Mouse (Mus musculus): ENCODE results near the gene Tmem170. TPM values are rescaled to one million over a fixed set of nuclear protein-coding genes. Genes with fewer than 3 reads are reported as not detected.

Gene Tmem170
- polyA plus RNA-seq, 1 experiment from 2014 or later: 7.4 TPM

GRCm38 (mm10) chr8:111825219-111825618 is 51.3 kb downstream of the Tmem170 start:
- Histone ChIP-seq H3K4me3 (no peak overlapping the region), H3K27me3 (ENCODE audit: insufficient read depth, poor library complexity, severe bottlenecking) (no peaks in the 10 kb centered on the region), H3K27ac (no peak overlapping the region), H3K4me1 (no peaks in the 10 kb centered on the region), H3K9me3 (no peaks in the 10 kb centered on the region), H3K36me3 (peaks cover 73% of the 10 kb centered on the region)
- WGBS: 66% methylated on average over 6 of the region's 6 CpGs
- DNase-seq (ENCODE audit: low spot score): no peak

GRCm38 (mm10) chr8:111824334-111824733 is 52.2 kb downstream of the Tmem170 start:
- Histone ChIP-seq H3K27ac (no peak overlapping the region), H3K4me3 (no peak overlapping the region), H3K4me1 (0 out of 2 replicates have a peak, but pooled peaks cover 3% of the 10 kb centered on the region), H3K36me3 (peaks cover 73% of the 10 kb centered on the region), H3K27me3 (ENCODE audit: insufficient read depth, poor library complexity, severe bottlenecking) (no peaks in the 10 kb centered on the region), H3K9me3 (no peaks in the 10 kb centered on the region)
- WGBS: 92% methylated on average over 5 of the region's 5 CpGs
- no peak for DNase-seq (ENCODE audit: low spot score)

- 76% methylated on average over 10 of the region's 10 CpGs for WGBS
- no peak for DNase-seq (ENCODE audit: low spot score)
- Histone ChIP-seq H3K4me3 (no peak overlapping the region), H3K4me1 (peaks cover 11% of the 10 kb centered on the region; the same call in 1 of the 2 replicates), H3K27me3 (ENCODE audit: insufficient read depth, poor library complexity, severe bottlenecking) (no peaks in the 10 kb centered on the region), H3K27ac (no peak overlapping the region), H3K36me3 (peaks cover 55% of the 10 kb centered on the region), H3K9me3 (no peaks in the 10 kb centered on the region)
These were observed 55.4 kb downstream of the Tmem170 start for GRCm38 (mm10) chr8:111821199-111821598.

- no peak overlapping the region for H3K4me3 ChIP-seq
- H3K27me3 ChIP-seq (ENCODE audit: insufficient read depth, poor library complexity, severe bottlenecking): no peaks in the 10 kb centered on the region
- peaks cover 55% of the 10 kb centered on the region for H3K36me3 ChIP-seq
- H3K4me1 ChIP-seq: peaks cover 11% of the 10 kb centered on the region; the same call in 1 of the 2 replicates
- WGBS: 73% methylated on average over 4 of the region's 4 CpGs
- H3K9me3 ChIP-seq: no peaks in the 10 kb centered on the region
- no peak overlapping the region for H3K27ac ChIP-seq
- DNase-seq (ENCODE audit: low spot score): no peak
These were observed 55.9 kb downstream of the Tmem170 start for GRCm38 (mm10) chr8:111820691-111821090.

- Histone ChIP-seq H3K27ac (no peak overlapping the region), H3K4me1 (peaks cover 11% of the 10 kb centered on the region; the same call in 1 of the 2 replicates), H3K9me3 (no peaks in the 10 kb centered on the region), H3K36me3 (peaks cover 57% of the 10 kb centered on the region), H3K27me3 (ENCODE audit: insufficient read depth, poor library complexity, severe bottlenecking) (no peaks in the 10 kb centered on the region), H3K4me3 (no peak overlapping the region)
- DNase-seq (ENCODE audit: low spot score): no peak
- 86% methylated on average over 12 of the region's 12 CpGs for WGBS
These were observed 56.5 kb downstream of the Tmem170 start for GRCm38 (mm10) chr8:111820018-111820417.

GRCm38 (mm10) chr8:111818556-111818955 is 58.0 kb downstream of the Tmem170 start:
- 0 out of 2 replicates have a peak overlapping the region, but pooled peaks have one; percentile 47 for H3K27ac ChIP-seq
- peaks cover 11% of the 10 kb centered on the region; the same call in 1 of the 2 replicates for H3K4me1 ChIP-seq
- WGBS: 95% methylated on average over 3 of the region's 3 CpGs
- H3K27me3 ChIP-seq (ENCODE audit: insufficient read depth, poor library complexity, severe bottlenecking): no peaks in the 10 kb centered on the region
- H3K36me3 ChIP-seq: peaks cover 53% of the 10 kb centered on the region
- no peaks in the 10 kb centered on the region for H3K9me3 ChIP-seq
- DNase-seq (ENCODE audit: low spot score): no peak
- no peak overlapping the region for H3K4me3 ChIP-seq

- H3K27me3 ChIP-seq (ENCODE audit: insufficient read depth, poor library complexity, severe bottlenecking): no peaks in the 10 kb centered on the region
- no peak overlapping the region for H3K27ac ChIP-seq
- WGBS: 90% methylated on average over 4 of the region's 4 CpGs
- no peaks in the 10 kb centered on the region for H3K9me3 ChIP-seq
- peaks cover 11% of the 10 kb centered on the region; the same call in 1 of the 2 replicates for H3K4me1 ChIP-seq
- peaks cover 33% of the 10 kb centered on the region for H3K36me3 ChIP-seq
- no peak for DNase-seq (ENCODE audit: low spot score)
- no peak overlapping the region for H3K4me3 ChIP-seq
These were observed 61.5 kb downstream of the Tmem170 start for GRCm38 (mm10) chr8:111815078-111815477.

- Histone ChIP-seq H3K4me3 (no peak overlapping the region), H3K4me1 (peaks cover 8% of the 10 kb centered on the region; the same call in 1 of the 2 replicates), H3K27ac (no peak overlapping the region), H3K36me3 (peaks cover 26% of the 10 kb centered on the region), H3K9me3 (no peaks in the 10 kb centered on the region), H3K27me3 (ENCODE audit: insufficient read depth, poor library complexity, severe bottlenecking) (no peaks in the 10 kb centered on the region)
- no peak for DNase-seq (ENCODE audit: low spot score)
- WGBS: 95% methylated on average over 9 of the region's 9 CpGs
These were observed 62.7 kb downstream of the Tmem170 start for GRCm38 (mm10) chr8:111813818-111814217.

Other genes with a start within 250 kb of the Tmem170 start
- 0.30 and 0.43 TPM in 2 replicates for gene Ldhd, start 246.4 kb downstream of the Tmem170 start, polyA plus RNA-seq (2016; fragmentation: Nextera tagmentation; extraction: Ambion mirVana)
- 17.6 and 18.1 TPM in 2 replicates for gene Zfp1, start 233.3 kb downstream of the Tmem170 start, polyA plus RNA-seq (2016; fragmentation: Nextera tagmentation; extraction: Ambion mirVana)
- gene Ctrb1, start 185.7 kb downstream of the Tmem170 start, polyA plus RNA-seq (2016; fragmentation: Nextera tagmentation; extraction: Ambion mirVana): not detected in 2 replicates
- 53.2 and 54.4 TPM in 2 replicates for gene Bcar1, start 132.9 kb downstream of the Tmem170 start, polyA plus RNA-seq (2016; fragmentation: Nextera tagmentation; extraction: Ambion mirVana)
- 155 and 217 TPM in 2 replicates for gene Cfdp1, start 22.5 kb downstream of the Tmem170 start, polyA plus RNA-seq (2016; fragmentation: Nextera tagmentation; extraction: Ambion mirVana)
- gene Chst5, start 33.7 kb upstream of the Tmem170 start, polyA plus RNA-seq (2016; fragmentation: Nextera tagmentation; extraction: Ambion mirVana): 0.91 and 2.9 TPM in 2 replicates
- 6.2 and 8.2 TPM in 2 replicates for gene Tmem231, start 57.1 kb upstream of the Tmem170 start, polyA plus RNA-seq (2016; fragmentation: Nextera tagmentation; extraction: Ambion mirVana)
- 172 and 178 TPM in 2 replicates for gene Gabarapl2, start 64.0 kb upstream of the Tmem170 start, polyA plus RNA-seq (2016; fragmentation: Nextera tagmentation; extraction: Ambion mirVana)
- 9.9 and 11.5 TPM in 2 replicates for gene Adat1, start 115.6 kb upstream of the Tmem170 start, polyA plus RNA-seq (2016; fragmentation: Nextera tagmentation; extraction: Ambion mirVana)
- gene Kars, start 134.6 kb upstream of the Tmem170 start, polyA plus RNA-seq (2016; fragmentation: Nextera tagmentation; extraction: Ambion mirVana): 188 and 232 TPM in 2 replicates
- 21.0 and 22.1 TPM in 2 replicates for gene Terf2ip, start 134.6 kb upstream of the Tmem170 start, polyA plus RNA-seq (2016; fragmentation: Nextera tagmentation; extraction: Ambion mirVana)
- gene Gm6793, start 138.3 kb upstream of the Tmem170 start, polyA plus RNA-seq (2016; fragmentation: Nextera tagmentation; extraction: Ambion mirVana): 0.31 and 0.53 TPM in 2 replicates

All from heart, embryonic 10.5 days (tissue).